Mouse (Mus musculus): ENCODE measurements at regions not wholly inside any gene's neighbourhood (a gene's known extent, or its start where the extent isn't known, plus 50 kb on each side); places are given as distances from the start of the nearest gene placed in this dataset.

GRCm38 (mm10) chr8:7691355-7691996 lies 969.6 kb downstream of the Efnb2 start:
- TF ChIP-seq CTCF (IDR thresholded peaks at IDR 0.05; ENCODE audit: low read depth, low read length) (no peak), POLR2A (IDR thresholded peaks at IDR 0.05; ENCODE audit: insufficient read depth, low read length) (no peak)
